Mouse (Mus musculus) intestine, embryonic 14.5 days (tissue): ENCODE measurements around the gene Bco1. TPM values are rescaled to one million over a fixed set of nuclear protein-coding genes. Genes with fewer than 3 reads are reported as not detected.
A peak's percentile ranks its signal among the peaks of the same experiment; 100 is the strongest.

Source experiments
- ATAC-seq: fragments of 200-750 bp; cut with Nextera tagmentation; replicated peaks from 2 replicates; pipeline ENCODE4 v1.8.0; 2017; ENCODE audit warnings: low read depth, moderate number of reproducible peaks, moderate TSS enrichment, moderate library complexity; ENCODE audit not compliant: low FRiP score, low TSS enrichment
- DNase-seq: peaks from one replicate; pipeline ENCODE4 v3.0.0-alpha.2; 2018; ENCODE audit warnings: low spot score
- H3K27ac ChIP-seq: fragments of 300-500 bp; sonication (generic); 2 replicates; pipeline ENCODE4 v1.5.1; 2014; ENCODE audit warnings: low read depth, mild to moderate bottlenecking, control low read depth
- H3K27me3 ChIP-seq: fragments of 300-500 bp; sonication (generic); replicated peaks from 2 replicates; pipeline ENCODE4 v1.6.1; 2014; ENCODE audit warnings: low read length, control low read depth; ENCODE audit not compliant: control insufficient read depth, insufficient read depth
- H3K36me3 ChIP-seq: fragments of 300-500 bp; sonication (generic); 2 replicates; pipeline ENCODE4 v1.6.1; 2014; ENCODE audit warnings: low read length, control low read depth; ENCODE audit not compliant: control insufficient read depth, insufficient read depth
- H3K4me1 ChIP-seq: fragments of 300-500 bp; sonication (generic); replicated peaks from 2 replicates; pipeline ENCODE4 v1.6.1; 2014; ENCODE audit warnings: low read length, control low read depth, mixed read lengths; ENCODE audit not compliant: control insufficient read depth, insufficient read depth
- H3K4me2 ChIP-seq: fragments of 300-500 bp; sonication (generic); 2 replicates; pipeline ENCODE4 v1.6.1; 2014; ENCODE audit warnings: low read length
- H3K4me3 ChIP-seq: fragments of 300-500 bp; sonication (generic); 2 replicates; pipeline ENCODE4 v1.5.1; 2014; ENCODE audit warnings: low read depth, low read length, control low read depth, mixed read lengths
- H3K9ac ChIP-seq: fragments of 300-500 bp; sonication (generic); 2 replicates; pipeline ENCODE4 v1.6.1; 2014; ENCODE audit warnings: mild to moderate bottlenecking, low read length
- H3K9me3 ChIP-seq: fragments of 300-500 bp; sonication (generic); 2 replicates; pipeline ENCODE4 v1.6.1; 2016; ENCODE audit warnings: low read length, control low read depth; ENCODE audit not compliant: control insufficient read depth
- WGBS: fragments of 180-500 bp; shearing (Covaris S2); extraction: QIAGEN DNeasy Blood & Tissue Kit; methylation state at CpG from one replicate; pipeline ENCODE4 v1.1.7; 2014; 5-methylcytosine and 5-hydroxymethylcytosine counted together
- polyA plus RNA-seq: library from polyadenylated mRNA; unstranded; fragments of >200 nt; fragmentation: Nextera tagmentation; extraction: Ambion mirVana; gene quantifications from 2 replicates; pipeline ENCODE4 v1.2.1, GENCODE M21; 2014

The Bco1 gene
- polyA plus RNA-seq, 1 experiment from 2014 or later, result 0.97 TPM

DNA sequence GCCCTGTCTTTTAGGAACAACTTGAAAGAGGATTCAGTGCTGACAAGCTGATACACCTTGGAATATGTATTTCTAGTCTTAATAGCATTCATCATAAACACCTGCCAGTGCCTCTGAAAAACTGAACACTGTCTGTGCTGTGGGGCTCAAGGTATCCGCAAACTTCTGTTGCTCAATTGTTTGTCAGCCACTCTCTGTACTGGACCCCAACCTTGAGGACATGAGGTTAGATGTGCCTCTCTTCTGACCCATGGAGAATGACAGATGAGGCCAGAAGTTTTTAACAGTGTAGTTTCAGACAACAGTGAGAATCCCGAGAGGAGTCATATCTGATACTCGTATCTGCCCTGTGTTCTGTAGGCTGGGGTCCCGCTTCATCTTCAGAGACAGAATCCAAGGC, 69.9 kb downstream of the Bco1 start:
- ATAC-seq (no peak), DNase-seq (no peak)
- Histone ChIP-seq H3K27me3 (no peaks in the 10 kb centered on the region), H3K9me3 (no peaks in the 10 kb centered on the region), H3K4me1 (no peaks in the 10 kb centered on the region), H3K4me3 (no peak overlapping the region), H3K9ac (no peak overlapping the region), H3K4me2 (no peak overlapping the region), H3K36me3 (peaks cover 3% of the 10 kb centered on the region; the same call in 1 of the 2 replicates), H3K27ac (no peak overlapping the region)
- 91% methylated on average over 4 of the region's 4 CpGs for WGBS

DNA sequence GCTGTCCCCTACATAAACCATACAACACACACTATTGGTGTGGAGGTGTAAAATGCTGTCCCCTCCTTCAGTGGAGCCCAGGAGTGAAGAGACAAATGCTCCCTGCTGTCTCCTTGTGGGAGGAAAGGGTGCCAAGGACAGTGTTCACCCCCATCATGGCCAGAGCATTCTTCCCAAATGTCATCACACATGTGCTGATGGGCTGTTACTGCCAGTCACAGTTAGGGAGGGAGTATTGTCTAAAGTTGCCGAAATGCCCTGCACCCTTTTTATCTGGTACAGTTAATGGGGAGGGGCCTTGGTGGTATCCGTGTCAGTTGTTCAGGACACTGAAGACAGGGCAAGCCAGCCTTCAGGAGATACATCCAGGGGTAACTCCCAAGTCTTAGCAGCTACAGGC, 70.9 kb downstream of the Bco1 start:
- Histone ChIP-seq H3K9ac (no peak overlapping the region), H3K36me3 (peaks cover 3% of the 10 kb centered on the region; the same call in 1 of the 2 replicates), H3K4me1 (no peaks in the 10 kb centered on the region), H3K9me3 (no peaks in the 10 kb centered on the region), H3K27ac (no peak overlapping the region), H3K4me3 (no peak overlapping the region), H3K27me3 (no peaks in the 10 kb centered on the region), H3K4me2 (no peak overlapping the region)
- 85% methylated on average over 2 of the region's 2 CpGs for WGBS
- DNase-seq (no peak), ATAC-seq (no peak)

DNA sequence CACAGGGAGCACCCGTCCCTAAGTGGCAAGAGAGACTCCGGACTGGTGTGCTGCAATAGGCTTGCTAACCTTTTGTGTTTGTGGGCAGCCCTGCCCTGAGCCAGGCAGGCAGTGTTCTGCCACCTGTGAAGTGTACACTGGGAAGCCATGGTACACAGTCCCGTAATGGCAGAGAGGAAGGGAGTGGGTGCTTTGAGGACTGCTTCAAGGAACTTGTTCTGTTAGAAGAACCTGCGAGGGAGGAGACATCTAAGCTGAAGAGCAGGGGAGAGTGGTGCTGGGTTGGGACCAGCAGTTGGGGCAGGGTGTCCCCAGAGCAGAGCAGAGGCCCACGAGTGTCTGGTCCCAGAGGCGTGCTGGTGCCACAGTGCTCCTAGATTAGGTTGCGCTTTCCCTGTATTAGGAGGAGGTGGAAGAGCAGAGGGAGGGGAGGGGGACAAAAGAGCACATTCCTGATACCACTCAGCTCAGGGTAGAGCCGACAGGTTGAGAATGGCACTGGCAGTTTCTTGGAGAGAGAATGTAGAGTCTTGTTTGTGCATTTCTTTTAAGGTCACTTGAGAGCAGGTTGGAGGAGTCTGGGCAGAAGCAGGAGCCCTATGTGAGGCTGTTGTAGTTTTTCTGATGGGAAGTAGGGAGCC, 71.7 kb downstream of the Bco1 start:
- WGBS, result 78% methylated on average over 8 of the region's 8 CpGs
- no peak overlapping the region for H3K4me2 ChIP-seq
- no peak for DNase-seq
- peaks cover 3% of the 10 kb centered on the region; the same call in 1 of the 2 replicates for H3K36me3 ChIP-seq
- no peak overlapping the region for H3K27ac ChIP-seq
- H3K9me3 ChIP-seq, result no peaks in the 10 kb centered on the region
- H3K27me3 ChIP-seq, result no peaks in the 10 kb centered on the region
- no peak overlapping the region for H3K9ac ChIP-seq
- H3K4me1 ChIP-seq, result no peaks in the 10 kb centered on the region
- ATAC-seq, result no peak
- H3K4me3 ChIP-seq, result no peak overlapping the region

DNA sequence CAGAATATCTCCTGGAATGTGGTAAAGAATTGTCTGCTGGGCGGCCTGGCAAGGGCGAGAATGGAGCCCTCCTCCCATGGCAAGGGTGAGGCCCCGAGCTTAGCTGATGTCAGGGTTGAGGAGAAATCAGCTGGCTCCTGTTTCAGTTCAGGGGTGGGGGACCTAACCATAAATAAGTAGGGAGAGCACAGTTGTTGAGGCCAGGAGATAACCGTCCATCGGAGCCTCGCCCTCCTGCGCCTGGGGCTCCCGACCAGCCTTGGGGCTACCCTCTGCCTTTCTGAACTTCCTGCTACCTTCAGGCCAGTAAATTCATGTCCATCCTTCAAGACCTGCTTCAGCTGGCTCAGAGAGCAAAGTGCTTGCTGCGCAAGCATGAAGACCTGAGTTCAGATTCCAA, 72.7 kb downstream of the Bco1 start:
- no peak overlapping the region for H3K4me2 ChIP-seq
- WGBS, result 78% methylated on average over 9 of the region's 9 CpGs
- H3K27ac ChIP-seq, result no peak overlapping the region
- H3K4me3 ChIP-seq, result no peak overlapping the region
- H3K36me3 ChIP-seq, result peaks cover 3% of the 10 kb centered on the region; the same call in 1 of the 2 replicates
- no peaks in the 10 kb centered on the region for H3K27me3 ChIP-seq
- ATAC-seq, result no peak
- no peak overlapping the region for H3K9ac ChIP-seq
- H3K9me3 ChIP-seq, result no peaks in the 10 kb centered on the region
- H3K4me1 ChIP-seq, result peaks cover 6% of the 10 kb centered on the region; the same call in 1 of the 2 replicates
- no peak for DNase-seq

DNA sequence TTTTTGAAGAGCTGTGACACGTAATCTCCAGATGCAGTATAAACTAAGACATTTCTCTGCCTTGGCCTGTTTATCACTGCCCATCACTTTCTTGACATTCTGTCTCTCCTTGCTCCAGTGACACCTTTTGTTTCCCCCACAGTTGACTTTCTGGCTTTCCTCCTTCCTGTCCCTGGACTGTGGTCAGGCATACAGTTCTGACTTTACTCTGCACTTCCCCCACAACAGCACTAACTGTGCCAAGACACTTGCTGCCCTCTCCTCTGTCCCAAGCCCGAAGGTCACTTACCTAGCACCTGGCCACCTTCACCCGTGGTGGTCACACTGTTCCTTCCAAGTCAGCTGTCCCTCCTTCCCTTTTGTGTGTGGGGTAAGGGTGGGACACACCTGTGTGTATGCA, 76.2 kb downstream of the Bco1 start:
- no peaks in the 10 kb centered on the region for H3K9me3 ChIP-seq
- 0 out of 2 replicates have a peak, but pooled peaks cover 10% of the 10 kb centered on the region for H3K36me3 ChIP-seq
- no peaks in the 10 kb centered on the region for H3K27me3 ChIP-seq
- H3K9ac ChIP-seq, result no peak overlapping the region
- DNase-seq (no peak), ATAC-seq (no peak)
- H3K4me3 ChIP-seq, result no peak overlapping the region
- 87% methylated on average over 3 of the region's 3 CpGs for WGBS
- no peak overlapping the region for H3K4me2 ChIP-seq
- H3K27ac ChIP-seq, result no peak overlapping the region
- H3K4me1 ChIP-seq, result peaks cover 6% of the 10 kb centered on the region; the same call in 1 of the 2 replicates

DNA sequence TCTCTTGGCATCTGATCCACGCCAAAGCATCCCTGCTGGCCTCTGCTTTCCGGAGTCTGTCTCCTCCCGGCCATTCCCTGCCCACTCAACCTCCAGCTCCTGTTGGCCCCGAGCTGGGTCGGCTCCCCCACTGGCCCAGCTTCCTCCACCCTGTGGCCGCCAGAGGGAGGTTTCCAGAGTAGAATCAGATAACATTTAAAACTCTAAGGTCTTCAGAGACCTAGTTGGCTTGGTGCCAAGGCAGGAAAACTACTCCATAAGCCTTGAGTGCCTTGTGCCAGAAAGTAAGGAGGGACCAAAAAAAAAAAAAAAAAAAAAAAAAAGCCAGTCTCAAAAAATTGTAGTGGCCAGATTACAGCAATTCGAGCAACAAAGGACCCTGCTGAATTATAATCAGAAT, 77.2 kb downstream of the Bco1 start:
- H3K9ac ChIP-seq, result no peak overlapping the region
- no peak overlapping the region for H3K27ac ChIP-seq
- 0 out of 2 replicates have a peak, but pooled peaks cover 10% of the 10 kb centered on the region for H3K36me3 ChIP-seq
- no peaks in the 10 kb centered on the region for H3K9me3 ChIP-seq
- no peak overlapping the region for H3K4me2 ChIP-seq
- H3K4me3 ChIP-seq, result no peak overlapping the region
- H3K27me3 ChIP-seq, result no peaks in the 10 kb centered on the region
- ATAC-seq, result no peak
- WGBS, result 55% methylated on average over 7 of the region's 7 CpGs
- DNase-seq, result peak; percentile 60
- peaks cover 6% of the 10 kb centered on the region; the same call in 1 of the 2 replicates for H3K4me1 ChIP-seq

DNA sequence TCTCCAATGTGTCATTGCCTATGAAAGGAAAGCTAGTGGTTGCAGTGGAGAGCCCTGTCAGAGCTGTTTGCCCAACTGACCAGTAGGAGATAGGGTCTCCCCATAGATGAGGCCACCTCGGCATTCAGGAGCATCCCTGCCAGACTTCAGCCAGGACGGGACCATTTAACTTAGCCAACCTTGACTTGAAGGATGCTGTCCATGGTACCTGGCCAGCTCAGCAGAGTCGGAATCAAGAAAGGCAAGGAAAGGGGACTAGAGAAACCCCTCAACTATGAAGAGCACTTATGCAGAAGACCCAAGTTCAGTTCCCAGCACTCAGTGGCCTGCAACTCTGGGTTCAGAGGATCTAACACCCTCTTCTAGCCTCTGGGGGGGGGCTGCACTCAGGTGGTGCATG, 78.0 kb downstream of the Bco1 start:
- no peak overlapping the region for H3K4me2 ChIP-seq
- no peak overlapping the region for H3K4me3 ChIP-seq
- no peak overlapping the region for H3K9ac ChIP-seq
- 74% methylated on average over 3 of the region's 3 CpGs for WGBS
- ATAC-seq, result no peak
- no peaks in the 10 kb centered on the region for H3K9me3 ChIP-seq
- peaks cover 6% of the 10 kb centered on the region; the same call in 1 of the 2 replicates for H3K4me1 ChIP-seq
- H3K27me3 ChIP-seq, result no peaks in the 10 kb centered on the region
- H3K36me3 ChIP-seq, result 0 out of 2 replicates have a peak, but pooled peaks cover 10% of the 10 kb centered on the region
- no peak overlapping the region for H3K27ac ChIP-seq
- DNase-seq, result no peak

DNA sequence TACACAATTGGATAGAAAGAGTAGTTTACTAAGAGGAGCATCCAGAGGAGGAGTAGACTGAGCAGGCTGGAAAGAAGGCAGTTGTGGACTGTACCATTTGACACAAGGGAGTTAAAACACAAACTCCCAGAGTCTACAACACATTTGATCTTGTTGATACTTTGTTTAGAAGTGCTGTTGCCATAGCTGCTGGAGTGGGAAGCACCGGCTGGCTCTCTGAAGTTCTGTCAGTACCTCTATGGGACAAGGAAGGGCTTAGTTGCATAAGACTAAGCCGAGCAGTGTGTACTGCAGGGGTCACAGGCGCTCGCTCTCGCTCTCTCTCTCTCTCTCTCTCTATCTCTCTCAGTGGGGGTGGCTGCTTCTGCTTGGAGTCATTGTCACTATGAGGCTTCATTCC, 78.9 kb downstream of the Bco1 start:
- Histone ChIP-seq H3K4me2 (no peak overlapping the region), H3K9ac (no peak overlapping the region), H3K4me1 (peaks cover 6% of the 10 kb centered on the region; the same call in 1 of the 2 replicates), H3K9me3 (no peaks in the 10 kb centered on the region), H3K4me3 (no peak overlapping the region), H3K27ac (no peak overlapping the region), H3K27me3 (no peaks in the 10 kb centered on the region), H3K36me3 (0 out of 2 replicates have a peak, but pooled peaks cover 10% of the 10 kb centered on the region)
- WGBS, result 91% methylated on average over 5 of the region's 5 CpGs
- ATAC-seq (no peak), DNase-seq (no peak)

DNA sequence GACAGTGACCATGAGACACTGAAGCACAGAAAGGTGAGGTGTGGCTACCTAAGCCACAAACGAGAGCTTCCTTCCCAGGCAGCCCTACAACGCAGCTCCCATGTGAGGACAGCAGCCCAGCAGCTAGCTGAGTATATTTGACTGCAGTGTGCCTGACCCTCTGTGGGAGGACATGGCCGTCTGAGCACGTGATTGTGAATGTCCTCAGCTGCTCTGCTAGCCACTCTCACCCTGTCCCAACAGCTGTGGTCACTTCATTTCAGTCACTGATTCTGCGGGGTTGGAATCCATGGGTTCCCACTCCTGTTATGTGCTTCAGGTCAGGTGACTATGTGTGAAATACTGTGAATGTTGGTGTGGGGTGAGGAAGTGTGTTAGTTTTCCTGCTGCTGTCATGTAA, 80.7 kb downstream of the Bco1 start:
- ATAC-seq, result no peak

More for the DNA sequence above, 80.7 kb downstream of the Bco1 start:
- H3K4me3 ChIP-seq, result no peak overlapping the region
- WGBS, result 73% methylated on average over 5 of the region's 5 CpGs
- H3K9ac ChIP-seq, result no peak overlapping the region
- H3K9me3 ChIP-seq, result no peaks in the 10 kb centered on the region
- no peak for DNase-seq
- H3K4me1 ChIP-seq, result peaks cover 6% of the 10 kb centered on the region; the same call in 1 of the 2 replicates
- no peaks in the 10 kb centered on the region for H3K27me3 ChIP-seq
- H3K36me3 ChIP-seq, result 0 out of 2 replicates have a peak, but pooled peaks cover 10% of the 10 kb centered on the region
- no peak overlapping the region for H3K27ac ChIP-seq
- no peak overlapping the region for H3K4me2 ChIP-seq
